Mouse (Mus musculus) c-Kit-positive CD71-negative TER-119-negative erythroid progenitor cells, embryonic 14.5 days (primary cell): ENCODE measurements around the gene Ciita.

Experiments used
- DNase-seq: peaks from one replicate; pipeline ENCODE4 v3.0.0-alpha.2; 2013; ENCODE audit warnings: low read depth

Ciita gene

DNA sequence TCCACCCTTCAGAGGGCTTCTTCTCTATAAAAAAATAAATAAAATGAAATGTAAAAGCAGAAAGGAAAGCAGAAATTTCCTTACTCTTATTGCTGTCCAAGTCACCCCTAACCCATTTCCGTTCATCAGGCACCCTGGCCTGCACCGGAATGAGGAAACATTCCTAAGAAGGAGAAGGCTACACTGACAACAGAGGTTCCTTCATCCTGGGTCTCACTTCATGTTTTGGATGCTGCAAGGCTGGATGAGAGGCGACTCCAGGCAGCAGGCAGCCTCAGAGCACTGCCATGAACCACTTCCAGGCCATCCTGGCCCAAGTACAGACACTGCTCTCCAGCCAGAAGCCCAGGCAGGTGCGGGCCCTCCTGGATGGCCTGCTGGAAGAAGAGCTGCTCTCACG, at the start of gene Ciita:
Ciita (plus strand) TSS at position 203 of the 400 bp plus-strand sequence.
- no peak for DNase-seq

DNA sequence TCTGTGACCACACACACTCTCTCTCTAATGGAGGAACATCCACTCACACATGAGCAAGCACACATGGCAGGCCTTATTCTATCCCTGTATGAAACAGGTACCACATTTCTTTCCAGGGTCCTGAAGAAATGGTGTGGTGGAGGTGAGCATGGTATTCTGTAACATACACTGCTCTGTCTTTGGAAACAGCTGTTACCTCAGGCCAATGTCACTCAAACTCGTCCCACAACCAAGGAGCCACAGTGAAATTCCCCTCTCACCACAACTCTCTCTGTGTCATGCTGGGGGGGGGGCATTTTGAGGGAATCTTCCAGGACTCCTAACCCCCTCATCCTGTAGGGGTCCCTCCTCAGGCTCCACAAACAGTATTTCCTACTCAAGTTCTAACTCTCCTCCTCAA, 47.9 kb upstream of the Ciita start:
- no peak for DNase-seq

DNA sequence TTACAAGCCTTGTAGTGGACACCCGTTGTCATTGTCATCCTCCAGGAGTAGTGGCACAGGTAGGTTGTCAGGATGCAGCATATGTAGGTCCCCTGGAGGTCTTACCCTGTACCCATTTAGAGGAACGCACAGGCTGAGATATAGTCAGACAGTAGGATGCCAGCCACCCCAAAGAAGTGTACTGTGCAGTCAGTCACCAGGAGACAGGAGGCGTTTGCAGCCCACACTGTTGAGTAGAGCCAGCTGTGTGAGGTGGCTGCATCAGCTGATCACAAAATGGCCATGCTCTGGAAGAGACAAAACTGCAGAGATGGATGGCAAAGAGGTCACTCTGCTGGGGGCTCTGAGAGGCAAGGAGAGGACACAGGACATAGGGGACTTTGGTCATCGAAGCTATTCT, 47.5 kb upstream of the Ciita start:
- DNase-seq: no peak

DNA sequence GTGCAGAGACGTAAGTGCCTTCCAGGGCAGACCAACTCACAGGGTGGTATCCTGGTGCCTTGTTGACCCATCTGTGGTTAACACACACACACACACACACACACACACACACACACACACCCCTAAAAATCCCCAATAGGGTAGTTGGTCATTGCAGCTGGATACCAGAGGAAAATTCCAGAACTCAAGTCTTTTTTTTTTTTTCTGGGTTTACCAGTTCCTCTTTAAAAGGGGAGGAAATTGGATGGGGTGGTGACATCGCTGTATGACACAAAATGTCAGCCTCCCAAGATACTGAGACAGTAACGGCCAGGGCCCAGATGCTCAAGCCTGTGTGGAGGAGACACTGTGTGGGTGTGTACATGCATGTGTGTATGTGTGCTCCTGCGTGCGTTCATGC, 46.5 kb upstream of the Ciita start:
- DNase-seq: no peak

DNA sequence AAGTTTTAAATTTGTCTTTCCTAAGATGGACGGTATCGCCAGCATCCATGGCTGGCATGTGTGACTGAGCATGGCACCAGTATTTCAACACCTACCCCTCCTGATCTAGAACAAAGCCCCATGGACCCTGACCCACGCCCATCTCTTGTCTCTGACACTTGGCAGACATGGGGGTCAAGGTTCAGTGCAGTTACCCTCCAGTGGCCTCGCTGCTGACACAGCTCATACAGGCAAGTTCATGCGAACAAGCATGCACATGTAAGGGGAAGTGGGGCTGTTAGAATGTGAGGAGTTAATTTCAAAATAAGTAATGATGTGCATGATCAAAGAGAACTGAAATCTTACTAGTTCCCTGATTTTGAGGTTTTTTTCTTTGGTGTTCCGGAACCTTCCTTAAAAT, 43.7 kb upstream of the Ciita start:
- DNase-seq: no peak

DNA sequence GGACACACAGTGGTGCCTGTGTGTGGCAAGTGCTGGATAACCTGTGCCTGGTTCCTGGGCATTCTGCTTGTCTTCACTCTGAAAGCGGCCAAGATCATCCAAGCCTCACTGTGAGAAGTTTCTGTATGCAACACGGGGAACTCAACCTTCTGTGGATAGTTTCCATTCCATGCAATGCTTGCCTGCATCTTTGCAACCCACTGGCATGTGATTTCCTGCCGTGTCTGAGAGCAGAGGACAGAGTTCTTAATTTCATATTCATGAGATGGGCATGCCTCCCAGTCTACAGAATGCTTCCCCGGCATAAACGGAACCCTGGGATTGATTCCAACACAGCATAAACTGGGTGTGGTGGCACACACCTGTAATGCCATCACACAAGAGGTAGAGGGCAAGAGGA, 41.8 kb upstream of the Ciita start:
- no peak for DNase-seq

DNA sequence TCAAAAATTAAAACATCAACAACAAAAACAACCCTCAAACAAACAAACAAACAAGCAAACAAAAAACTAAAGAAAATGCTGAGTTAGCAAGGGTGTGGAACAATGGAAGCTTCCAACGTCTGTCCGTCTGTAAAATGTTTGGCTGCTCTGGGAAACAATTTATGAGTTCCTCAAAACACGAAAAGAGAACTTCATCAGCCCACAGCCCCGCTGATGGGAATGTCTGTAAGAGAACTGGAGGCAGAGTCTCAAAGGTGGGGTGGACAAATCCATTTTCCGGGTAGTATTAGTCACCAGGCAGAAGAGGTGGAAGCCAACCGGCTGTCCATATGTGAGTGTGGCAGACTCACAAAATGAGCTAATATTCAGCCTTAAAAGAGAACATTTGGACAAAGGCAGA, 38.5 kb upstream of the Ciita start:
- no peak for DNase-seq

DNA sequence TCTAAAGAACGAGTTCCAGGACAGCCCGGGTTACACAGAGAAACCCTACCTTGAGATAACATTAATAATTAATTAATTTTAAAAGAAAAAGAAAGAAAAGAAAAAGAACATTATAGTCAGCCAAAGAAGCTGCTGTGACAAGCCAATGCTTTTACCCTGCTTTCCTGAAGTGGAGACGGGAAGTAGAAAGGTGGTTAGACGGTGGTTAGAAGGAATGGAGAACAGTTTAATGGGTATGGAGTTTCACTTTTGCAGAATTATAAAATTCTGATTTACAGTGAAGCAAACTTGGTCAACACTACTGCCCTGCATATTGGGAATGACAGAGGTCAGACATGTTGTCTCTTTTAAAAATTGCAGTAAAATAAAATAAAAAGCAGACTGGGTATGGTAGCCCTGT, 38.1 kb upstream of the Ciita start:
- DNase-seq: no peak

DNA sequence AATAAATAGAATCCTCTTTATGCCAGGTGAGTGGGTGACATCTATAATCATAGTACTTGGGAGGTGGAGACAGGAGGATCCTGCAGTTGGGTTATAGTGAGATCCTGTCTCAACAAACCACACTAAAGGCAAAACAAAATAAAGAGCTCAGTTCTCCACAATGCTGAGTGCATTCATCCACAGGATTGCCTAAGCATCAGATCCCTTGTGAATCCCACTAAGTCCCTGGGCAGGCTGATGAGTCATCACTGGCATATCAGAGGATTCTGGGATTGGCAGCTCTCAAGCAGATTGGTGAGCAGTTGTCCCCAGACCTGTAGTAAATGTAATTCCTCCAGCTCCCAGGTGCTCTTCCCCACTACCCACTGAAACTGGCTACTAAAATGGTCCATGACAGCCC, 36.1 kb upstream of the Ciita start:
- DNase-seq: no peak

DNA sequence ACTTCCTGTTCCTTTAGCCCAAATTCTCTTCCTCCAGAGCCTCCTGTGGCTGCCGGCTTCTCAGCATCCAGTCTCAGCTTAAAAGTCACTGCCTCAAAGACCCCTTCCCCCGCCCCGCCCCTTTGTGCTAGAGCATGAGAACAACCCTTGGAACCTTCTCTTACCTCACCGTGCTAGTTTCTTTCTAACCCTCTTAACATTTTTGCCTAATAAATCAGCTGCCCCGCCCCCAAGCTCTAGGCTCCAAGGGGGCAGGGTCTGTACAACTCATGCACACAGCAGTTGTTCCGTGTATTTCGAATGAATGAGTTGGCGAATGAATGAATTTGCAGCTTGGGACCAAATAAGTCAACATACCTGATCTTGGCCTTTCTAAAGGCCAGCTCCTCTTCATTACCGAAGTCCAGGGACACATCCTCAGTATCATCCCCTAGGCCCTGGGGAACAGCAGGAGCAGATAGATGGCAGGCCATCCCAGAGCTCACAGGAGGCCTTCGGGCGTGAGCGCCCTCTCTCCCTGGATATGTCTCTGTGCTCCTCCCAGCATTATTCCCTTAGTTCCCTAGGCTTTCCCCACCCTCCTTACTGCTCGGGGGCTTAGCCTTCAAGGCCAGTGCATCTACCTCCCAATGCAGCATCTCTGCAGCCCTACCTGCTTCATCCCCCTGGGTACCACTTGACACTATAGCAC, 33.1 kb upstream of the Ciita start:
- DNase-seq: no peak

DNA sequence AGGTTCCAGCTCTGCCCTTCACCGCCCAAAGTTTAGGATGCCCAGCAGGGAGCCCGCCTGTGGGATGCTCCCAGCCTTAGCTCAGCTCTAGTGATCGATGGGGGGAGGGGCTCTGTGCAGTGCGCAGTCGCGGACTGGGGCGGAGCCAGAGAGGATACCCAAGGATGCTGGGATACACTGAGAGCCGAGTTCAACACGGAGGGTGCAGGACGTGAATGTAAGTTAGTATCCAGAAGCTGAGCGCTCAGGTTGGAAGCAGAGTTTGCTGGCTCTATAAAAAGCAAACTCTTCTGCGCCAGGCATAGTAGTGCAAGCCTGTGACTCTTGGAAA, 32.6 kb upstream of the Ciita start, which contains the start of gene Tvp23a:
Tvp23a (minus strand) TSS at position 99 of the 331 bp plus-strand sequence.
- DNase-seq: no peak

DNA sequence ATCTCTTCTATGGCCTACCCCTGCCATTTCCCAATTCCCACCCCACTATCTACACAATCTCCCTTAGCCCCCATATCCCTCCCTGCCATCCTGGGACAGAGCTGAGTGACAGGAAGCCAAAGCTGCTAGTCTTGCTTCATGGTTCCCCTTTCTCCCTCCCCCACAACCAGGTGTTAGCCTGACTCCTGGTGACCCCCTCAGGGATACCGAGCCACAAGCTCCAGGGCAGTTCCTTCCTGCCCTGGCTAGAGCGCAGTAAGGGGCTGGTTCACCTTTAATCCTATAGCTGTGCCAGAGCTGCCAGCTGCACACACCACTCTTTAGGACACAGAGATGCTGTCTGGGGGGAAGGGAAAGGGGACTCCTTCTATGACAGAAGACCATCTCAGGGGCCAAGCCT, 32.1 kb upstream of the Ciita start:
- no peak for DNase-seq

DNA sequence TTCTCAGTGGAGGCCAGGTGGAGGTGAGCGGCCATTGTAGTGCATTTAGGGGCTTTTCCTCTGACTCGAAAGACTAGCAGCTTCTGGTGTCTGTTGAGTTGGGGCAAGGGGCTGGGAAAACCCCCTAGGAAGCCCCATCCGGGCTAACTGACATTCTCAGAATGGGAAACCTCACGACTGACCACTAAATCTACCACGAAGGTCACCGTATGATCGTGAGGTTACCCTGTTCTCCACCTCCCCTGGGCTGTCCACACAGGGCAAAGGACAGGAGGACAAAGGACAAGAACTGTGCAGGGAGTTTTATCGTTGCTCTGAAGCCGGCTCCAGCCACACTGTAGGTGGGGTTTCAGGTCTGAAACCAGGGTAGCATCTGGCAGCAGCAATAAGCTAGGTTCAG, 30.9 kb upstream of the Ciita start:
- no peak for DNase-seq

DNA sequence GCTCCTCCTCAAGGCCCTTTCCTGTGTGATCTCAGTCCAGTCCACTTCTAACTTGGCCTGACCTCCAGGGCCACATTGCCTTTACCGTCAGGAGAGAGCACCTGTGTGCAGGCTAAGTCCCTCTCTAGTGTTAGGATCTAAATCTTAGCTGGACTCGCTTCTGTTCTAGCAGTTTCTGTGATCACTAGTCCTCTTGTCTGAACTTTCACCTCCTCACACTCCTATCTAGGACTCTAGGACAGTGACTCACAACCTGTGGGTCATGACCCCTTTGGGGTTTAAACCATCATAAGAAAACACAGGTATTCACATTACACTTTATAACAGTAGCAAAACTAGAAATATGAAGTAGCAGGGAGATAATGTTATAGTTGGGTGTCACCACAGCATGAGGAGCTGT, 28.0 kb upstream of the Ciita start:
- DNase-seq: no peak

DNA sequence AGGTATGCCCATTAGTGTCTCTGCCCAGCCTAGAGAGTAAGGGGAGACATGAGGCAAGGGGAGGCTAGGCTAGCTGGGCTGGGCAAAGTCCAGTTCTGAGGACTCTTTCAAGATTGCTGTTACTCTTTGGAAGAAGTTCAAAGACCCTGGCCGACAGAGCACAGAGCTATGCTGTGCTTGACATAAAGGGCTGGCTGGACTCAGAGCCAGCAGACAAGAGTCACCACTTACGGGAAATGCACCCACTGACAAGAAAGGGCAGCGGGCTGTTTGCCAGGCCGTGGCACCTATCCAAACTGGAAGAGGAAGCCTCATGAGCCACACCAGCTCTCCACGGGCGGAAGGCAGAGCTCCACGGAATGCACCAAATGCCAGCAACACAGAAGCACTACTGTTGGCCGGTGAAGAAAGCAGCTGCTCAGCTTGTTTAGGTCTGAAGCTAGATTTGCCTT, 27.4 kb upstream of the Ciita start:
- DNase-seq: no peak

DNA sequence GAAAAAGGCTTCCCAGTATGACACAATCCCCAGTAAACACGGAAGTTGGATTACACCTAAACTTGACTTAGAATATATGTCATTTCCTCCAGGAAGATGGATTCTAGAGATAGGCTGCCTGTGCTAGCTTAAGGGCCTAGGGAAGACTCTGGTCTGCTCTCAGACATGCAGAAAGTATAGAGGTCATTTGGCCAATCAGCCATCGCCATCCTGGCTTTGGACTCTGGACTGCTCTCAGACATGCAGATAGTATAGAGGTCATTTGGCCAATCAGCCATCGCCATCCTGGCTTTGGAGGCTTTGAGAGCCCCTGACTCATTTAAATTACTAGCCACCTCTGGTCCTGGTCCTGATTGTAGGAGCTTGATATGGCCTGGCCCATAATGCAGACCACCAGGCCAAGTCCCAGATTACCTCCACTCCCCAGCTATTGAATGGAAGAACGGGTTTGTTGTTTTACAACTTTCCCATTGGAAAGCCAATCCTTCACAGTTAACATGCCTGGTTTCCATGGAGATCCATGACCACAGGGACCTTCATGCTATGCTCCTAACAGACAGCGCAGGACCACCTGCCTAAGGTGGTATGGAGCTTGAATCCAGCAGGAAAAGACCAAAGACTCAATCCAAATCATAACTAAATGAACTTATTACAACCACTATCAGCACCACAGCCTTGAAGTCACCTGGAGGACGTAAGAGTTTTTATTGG, 25.8 kb upstream of the Ciita start:
- DNase-seq: no peak

DNA sequence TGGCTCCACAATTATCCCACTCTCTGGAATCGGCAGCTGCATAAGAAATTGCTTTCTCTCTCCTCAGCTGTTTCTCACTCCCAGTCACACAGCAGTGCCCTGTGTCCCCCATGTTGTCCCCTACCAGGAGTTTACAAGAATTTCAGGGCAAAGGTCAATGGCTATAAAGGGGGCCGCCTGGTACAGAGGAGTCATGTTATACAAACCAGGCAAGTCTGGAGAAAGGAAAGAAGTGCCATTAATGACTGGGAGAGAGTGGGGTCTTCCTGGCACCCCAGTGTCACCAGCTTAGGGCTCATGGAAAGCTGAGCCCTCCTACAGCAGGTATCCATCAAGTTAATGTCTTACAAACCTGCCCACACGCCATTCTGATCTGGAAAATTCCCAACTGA, 25.3 kb upstream of the Ciita start:
- DNase-seq: no peak

DNA sequence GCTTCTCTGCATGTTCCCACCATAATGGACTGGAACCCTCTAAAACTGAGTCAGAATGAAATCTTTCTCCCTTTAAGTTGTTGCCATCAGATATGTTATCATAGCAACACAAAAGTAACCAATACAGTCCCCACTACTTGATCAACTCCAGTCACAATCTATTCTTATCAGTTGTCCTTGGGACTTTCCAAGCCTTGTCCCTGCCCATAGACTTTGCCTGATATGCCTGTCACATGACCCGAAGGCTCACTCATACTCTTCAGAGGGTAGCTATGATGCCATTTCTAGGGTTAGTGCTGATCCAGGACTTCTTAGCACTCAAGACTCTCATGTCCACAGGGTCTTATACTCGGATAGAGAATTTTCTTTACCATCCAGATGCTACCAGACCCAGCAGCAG, 19.7 kb upstream of the Ciita start:
- DNase-seq: no peak

DNA sequence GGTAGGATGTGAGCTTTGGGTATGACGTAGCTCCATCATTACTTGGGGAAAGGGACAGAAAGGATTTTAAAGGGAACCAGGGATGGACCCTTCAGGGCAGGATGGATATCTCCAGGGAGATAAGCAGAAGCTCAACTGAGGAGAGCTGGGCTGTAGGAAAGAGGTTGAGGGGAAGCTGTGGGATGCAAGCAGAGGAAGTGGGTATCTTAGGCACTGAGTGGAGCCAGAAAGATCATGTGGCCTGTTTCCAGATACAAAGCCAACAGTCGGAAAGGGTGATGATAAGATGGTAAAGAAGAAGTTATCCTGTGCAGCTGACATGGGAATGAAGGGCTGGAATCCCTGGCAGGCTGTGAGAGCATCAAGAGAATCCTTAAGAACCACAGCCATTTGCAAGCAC, 18.7 kb upstream of the Ciita start:
- no peak for DNase-seq

DNA sequence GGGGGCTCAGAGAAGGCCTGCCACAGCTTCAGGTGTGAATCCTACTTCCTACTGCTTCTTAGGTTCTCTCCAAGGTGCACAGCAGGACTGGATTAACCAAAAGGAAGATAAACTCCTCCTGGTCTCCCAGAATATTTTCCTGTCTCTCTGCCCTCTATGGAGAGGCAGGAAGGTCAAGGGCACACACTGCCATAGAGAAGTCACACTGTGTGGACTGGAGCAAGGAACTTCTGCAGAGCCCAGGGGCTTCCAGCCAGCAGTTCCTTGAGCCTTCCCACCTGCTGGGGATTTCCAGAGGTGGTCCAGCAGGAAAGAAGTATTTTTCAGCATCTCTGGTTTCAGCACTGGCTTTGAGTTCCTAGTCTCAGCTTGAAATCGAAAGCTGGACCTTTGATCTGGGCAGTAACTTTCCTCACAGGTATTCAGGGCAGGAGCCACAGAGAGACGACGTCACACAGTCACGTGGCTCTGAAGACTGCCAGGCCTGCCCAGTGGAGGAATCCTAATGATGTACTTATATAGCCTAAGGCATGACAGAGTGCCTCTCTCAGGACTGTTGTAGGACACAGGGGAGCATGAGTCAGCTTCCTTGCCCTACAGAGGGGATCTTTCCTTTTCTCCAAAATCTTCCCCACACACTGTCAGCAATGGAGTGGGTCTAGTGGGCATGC, 14.7 kb upstream of the Ciita start:
- no peak for DNase-seq

DNA sequence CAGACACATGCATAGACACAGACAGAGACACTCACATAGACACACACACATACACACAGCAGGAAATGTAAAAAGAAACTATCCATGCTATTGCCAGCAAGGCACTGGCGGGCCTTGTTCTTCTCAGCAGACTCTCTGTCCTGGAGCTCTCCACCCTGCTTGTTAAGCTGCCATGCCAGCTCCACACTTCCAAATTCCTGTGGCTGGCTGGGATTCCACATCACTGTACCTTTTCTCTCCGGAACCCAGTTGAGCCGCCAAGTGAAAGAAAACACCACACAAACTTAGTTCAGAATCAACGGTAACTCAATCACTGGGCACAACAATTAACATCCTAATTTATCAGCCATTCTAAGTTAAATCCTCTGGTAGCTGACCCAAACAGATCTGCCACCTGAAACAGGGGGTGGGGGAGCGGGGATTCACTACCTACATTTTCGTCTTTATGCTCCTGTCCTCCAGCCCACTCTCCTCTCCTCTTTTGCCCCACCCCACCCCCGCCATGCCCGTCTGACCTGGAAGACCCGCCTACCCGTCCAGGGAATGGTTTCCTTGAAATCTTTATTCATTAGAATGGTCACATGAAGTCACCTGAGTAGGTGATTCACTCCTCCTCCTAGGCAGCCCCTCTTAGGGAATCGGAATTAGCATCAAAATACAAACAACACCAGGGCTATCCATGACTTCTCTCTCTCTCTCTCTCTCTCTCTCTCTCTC, 12.3 kb upstream of the Ciita start:
- DNase-seq: no peak

DNA sequence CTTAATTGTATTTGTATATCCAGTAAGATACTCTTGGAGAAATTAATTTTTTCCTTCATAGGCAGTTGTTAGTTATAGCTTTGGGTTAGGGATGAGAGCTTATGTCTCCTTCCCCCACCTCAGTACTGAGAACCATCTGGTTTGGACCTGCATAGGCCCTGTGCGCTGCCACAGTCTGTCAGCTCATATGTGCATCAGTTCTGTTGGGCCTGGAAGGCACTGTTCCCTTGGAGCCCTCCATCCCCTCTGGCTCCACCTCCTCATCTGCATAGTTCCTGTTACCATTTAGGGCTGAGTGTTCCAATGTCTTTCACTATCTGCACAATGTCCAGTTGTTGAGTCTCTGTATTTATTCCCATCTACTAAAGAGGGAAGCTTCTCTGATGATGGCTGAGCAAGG, 11.7 kb upstream of the Ciita start:
- DNase-seq: no peak

DNA sequence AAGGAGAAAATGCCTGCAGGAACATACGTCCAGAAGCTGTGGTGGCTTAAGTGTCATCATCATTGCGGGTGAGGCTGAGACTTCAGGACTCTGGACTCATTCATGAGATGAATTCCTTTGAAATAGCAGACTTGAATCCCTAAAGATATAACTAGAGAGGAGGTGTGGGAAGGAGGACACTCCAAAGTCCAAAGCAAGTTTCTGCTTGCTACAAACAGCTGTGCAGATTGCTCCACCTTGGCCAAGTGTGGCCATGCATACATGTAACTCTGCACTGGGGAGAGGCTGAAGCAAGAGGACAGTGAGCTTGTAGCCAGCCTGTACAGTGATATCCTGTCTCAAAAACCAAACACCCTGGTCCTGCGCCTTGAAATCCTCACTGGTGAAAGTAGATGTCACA, 7.9 kb upstream of the Ciita start:
- DNase-seq: no peak
